Mouse (Mus musculus) neural tube, embryonic 11.5 days (tissue): Measurements from ENCODE around the gene Dlg2. TPM values are rescaled to one million over a fixed set of nuclear protein-coding genes. Genes with fewer than 3 reads are reported as not detected.

Experiments
- ATAC-seq: fragments of 200-750 bp; cut with Nextera tagmentation; 2 replicates; pipeline ENCODE4 v1.8.0; 2017; ENCODE audit warnings: moderate number of reproducible peaks, mild to moderate bottlenecking, moderate TSS enrichment, moderate library complexity; ENCODE audit not compliant: insufficient read depth, low FRiP score, low TSS enrichment
- DNase-seq: peaks from one replicate; pipeline ENCODE4 v3.0.0-alpha.2; 2015; ENCODE audit warnings: low spot score
- H3K27ac ChIP-seq: fragments of 300-500 bp; sonication (generic); 2 replicates; pipeline ENCODE4 v1.5.1; 2014; ENCODE audit warnings: low read depth, mild to moderate bottlenecking, low read length
- H3K27me3 ChIP-seq: fragments of 300-500 bp; sonication (generic); 2 replicates; pipeline ENCODE4 v1.6.1; 2014; ENCODE audit warnings: mild to moderate bottlenecking, low read length, mixed read lengths; ENCODE audit not compliant: control insufficient read depth, insufficient read depth
- H3K36me3 ChIP-seq: fragments of 300-500 bp; sonication (generic); 2 replicates; pipeline ENCODE4 v1.6.1; 2014; ENCODE audit warnings: mild to moderate bottlenecking, low read length, moderate library complexity, mixed read lengths; ENCODE audit not compliant: control insufficient read depth, insufficient read depth
- H3K4me1 ChIP-seq: fragments of 300-500 bp; sonication (generic); 2 replicates; pipeline ENCODE4 v1.6.1; 2014; ENCODE audit warnings: low read length, mixed read lengths; ENCODE audit not compliant: control insufficient read depth, insufficient read depth
- H3K4me2 ChIP-seq: fragments of 300-500 bp; sonication (generic); 2 replicates; pipeline ENCODE4 v1.6.1; 2014; ENCODE audit warnings: low read depth, mild to moderate bottlenecking, moderate library complexity
- H3K4me3 ChIP-seq: fragments of 300-500 bp; sonication (generic); 2 replicates; pipeline ENCODE4 v1.5.1; 2014; ENCODE audit warnings: low read depth, low read length
- H3K9ac ChIP-seq: fragments of 300-500 bp; sonication (generic); 2 replicates; pipeline ENCODE4 v1.6.1; 2014; ENCODE audit warnings: mild to moderate bottlenecking, low read length
- H3K9me3 ChIP-seq: fragments of 300-500 bp; sonication (generic); 2 replicates; pipeline ENCODE4 v1.6.1; 2016; ENCODE audit warnings: low read length; ENCODE audit not compliant: control insufficient read depth
- WGBS: fragments of 180-500 bp; shearing (Covaris S2); extraction: QIAGEN DNeasy Blood & Tissue Kit; methylation state at CpG from one replicate; pipeline ENCODE4 v1.1.7; 2014; 5-methylcytosine and 5-hydroxymethylcytosine counted together
- polyA plus RNA-seq: library from polyadenylated mRNA; unstranded; fragments of >200 nt; fragmentation: Nextera tagmentation; extraction: Ambion mirVana; gene quantifications from 2 replicates; pipeline ENCODE4 v1.2.1, GENCODE M21; 2014

Dlg2 gene
- polyA plus RNA-seq, 1 experiment from 2014 or later: 5.1 TPM

DNA sequence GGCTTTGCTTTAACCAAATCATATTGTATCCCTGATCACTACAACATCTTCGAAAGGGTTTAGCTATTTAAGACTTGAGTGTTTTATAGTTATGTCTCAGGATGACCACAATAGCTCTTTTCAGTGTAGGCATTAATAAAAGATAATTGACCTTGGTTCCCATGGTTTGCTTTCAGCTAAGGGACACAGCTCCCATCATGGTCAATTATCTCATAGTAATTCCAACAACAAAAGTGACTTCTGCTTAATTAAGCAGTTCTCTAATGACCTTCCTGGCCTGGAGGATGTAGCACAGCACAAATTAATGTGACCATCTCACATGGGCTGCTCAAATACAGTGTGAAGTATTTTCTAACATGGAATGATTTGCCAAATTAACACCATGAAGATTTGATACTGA, 738.4 kb downstream of the Dlg2 start:
- H3K4me3 ChIP-seq: no peak overlapping the region
- H3K27ac ChIP-seq: no peak overlapping the region
- H3K9ac ChIP-seq: no peak overlapping the region
- H3K36me3 ChIP-seq: no peaks in the 10 kb centered on the region
- H3K27me3 ChIP-seq: no peaks in the 10 kb centered on the region
- 33% methylated on average over 1 of the region's 1 CpGs for WGBS
- H3K4me1 ChIP-seq: no peaks in the 10 kb centered on the region
- H3K9me3 ChIP-seq: no peaks in the 10 kb centered on the region
- no peak overlapping the region for H3K4me2 ChIP-seq
- DNase-seq (no peak), ATAC-seq (peak; percentile 74)

DNA sequence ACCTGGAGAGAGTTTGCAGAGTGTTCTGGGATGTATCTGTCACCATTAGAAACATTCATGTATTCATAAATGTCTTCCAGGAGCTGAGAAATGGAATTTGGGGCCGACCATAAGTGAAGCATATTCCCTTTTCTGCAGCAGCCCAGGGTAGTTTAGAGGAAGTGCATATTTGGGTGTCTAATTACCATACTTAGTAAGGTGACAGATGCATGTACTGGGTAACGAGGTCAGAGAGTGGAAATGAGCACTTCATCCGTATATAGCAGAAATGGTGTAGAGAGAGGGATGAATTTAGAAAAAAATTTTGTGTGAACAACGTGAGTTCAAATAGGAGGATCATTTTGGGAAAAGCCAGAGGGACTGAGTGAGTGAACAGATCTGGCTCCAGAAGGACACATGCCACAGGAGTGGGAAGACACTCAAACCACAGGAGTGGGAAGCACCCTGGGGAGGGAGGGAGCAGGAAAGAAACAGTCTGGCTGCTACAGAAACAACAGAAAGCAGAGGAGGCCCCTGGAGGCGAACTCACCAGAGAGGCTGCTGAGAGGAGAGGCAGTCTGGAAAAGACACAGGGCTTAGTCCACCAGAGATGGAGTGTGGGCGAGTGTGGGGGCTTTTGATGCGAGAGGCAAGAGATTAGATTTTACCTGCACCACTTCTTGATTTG, 742.0 kb downstream of the Dlg2 start:
- no peak for ATAC-seq
- Histone ChIP-seq H3K4me3 (no peak overlapping the region), H3K9me3 (no peaks in the 10 kb centered on the region), H3K27ac (no peak overlapping the region), H3K9ac (no peak overlapping the region), H3K4me1 (no peaks in the 10 kb centered on the region), H3K4me2 (no peak overlapping the region), H3K36me3 (no peaks in the 10 kb centered on the region), H3K27me3 (no peaks in the 10 kb centered on the region)
- 76% methylated on average over 7 of the region's 7 CpGs for WGBS
- no peak for DNase-seq

DNA sequence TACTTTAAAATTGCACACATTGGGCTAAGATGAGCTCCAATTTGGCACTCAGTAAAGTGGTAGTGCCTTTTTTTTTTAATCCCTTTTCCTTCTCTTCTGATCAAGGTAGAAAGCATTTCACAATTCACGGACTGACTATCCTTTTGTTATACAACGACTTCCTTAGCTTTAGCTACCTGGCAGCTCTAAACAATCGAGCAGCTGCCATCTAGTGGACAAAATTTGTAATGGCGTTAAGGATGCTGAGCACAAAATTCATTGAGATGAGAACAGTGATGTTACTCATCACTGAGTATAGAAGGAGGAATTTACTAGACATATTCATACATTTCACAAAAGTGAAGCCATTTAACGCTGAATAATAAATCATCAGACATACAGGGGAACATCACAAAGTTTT, 750.0 kb downstream of the Dlg2 start:
- Histone ChIP-seq H3K9ac (no peak overlapping the region), H3K4me1 (no peaks in the 10 kb centered on the region), H3K9me3 (no peaks in the 10 kb centered on the region), H3K4me3 (no peak overlapping the region), H3K27ac (no peak overlapping the region), H3K27me3 (no peaks in the 10 kb centered on the region), H3K36me3 (no peaks in the 10 kb centered on the region), H3K4me2 (no peak overlapping the region)
- DNase-seq: peak; percentile 61
- WGBS: 0% methylated on average over 5 of the region's 5 CpGs
- peak; percentile 22; the same call in 1 of the 2 replicates for ATAC-seq

DNA sequence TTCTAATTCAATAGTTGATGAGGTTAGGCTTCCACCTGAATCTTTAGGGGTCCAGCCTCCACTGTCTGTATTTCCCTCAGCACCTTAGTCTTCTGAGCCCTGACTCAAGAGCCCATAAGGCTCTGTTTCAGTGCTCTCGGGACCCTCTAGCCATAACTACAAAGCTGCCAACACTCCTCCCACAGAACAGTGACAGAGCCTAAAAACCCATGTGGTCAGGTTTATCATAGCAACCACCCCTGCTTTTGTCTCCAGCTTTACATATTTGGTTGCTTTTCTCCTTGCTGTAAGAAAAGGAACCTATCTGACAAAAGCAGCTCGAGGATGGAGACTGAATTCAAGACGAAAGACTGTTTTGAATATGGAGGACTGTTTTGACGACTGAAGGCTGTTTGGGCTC, 765.2 kb downstream of the Dlg2 start:
- no peak for DNase-seq
- WGBS: 82% methylated on average over 4 of the region's 4 CpGs

DNA sequence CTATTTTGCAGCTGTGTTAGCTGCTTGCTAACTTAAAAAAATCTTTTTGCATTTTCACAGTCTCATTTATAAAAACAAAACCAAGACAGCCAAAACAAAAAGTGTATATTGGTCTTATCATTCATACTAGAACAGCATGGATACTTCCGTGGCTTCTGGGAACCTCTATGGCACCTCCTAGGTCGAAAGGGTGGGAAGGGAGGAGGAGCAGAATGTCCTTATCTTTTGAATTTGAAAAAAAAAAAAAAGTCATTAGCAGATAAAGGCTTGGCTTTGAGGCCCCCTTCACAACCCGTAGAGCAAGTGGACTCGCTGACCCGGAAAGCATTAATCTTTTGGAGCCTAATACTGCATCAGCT, 785.2 kb downstream of the Dlg2 start:
- H3K9me3 ChIP-seq: no peaks in the 10 kb centered on the region
- peak overlapping the region; percentile 64 for H3K4me2 ChIP-seq
- no peak overlapping the region for H3K9ac ChIP-seq
- no peaks in the 10 kb centered on the region for H3K36me3 ChIP-seq
- under 1% methylated on average over 5 of the region's 5 CpGs for WGBS
- no peak for ATAC-seq
- H3K27me3 ChIP-seq: no peaks in the 10 kb centered on the region
- peak overlapping the region; percentile 43 for H3K4me3 ChIP-seq
- H3K4me1 ChIP-seq: no peaks in the 10 kb centered on the region
- H3K27ac ChIP-seq: no peak overlapping the region
- DNase-seq: no peak

More for the DNA sequence above, 765.2 kb downstream of the Dlg2 start:
- Histone ChIP-seq H3K4me2 (no peak overlapping the region), H3K27me3 (no peaks in the 10 kb centered on the region), H3K36me3 (no peaks in the 10 kb centered on the region), H3K4me3 (no peak overlapping the region), H3K27ac (no peak overlapping the region), H3K9ac (no peak overlapping the region), H3K9me3 (no peaks in the 10 kb centered on the region), H3K4me1 (no peaks in the 10 kb centered on the region)
- no peak for ATAC-seq

DNA sequence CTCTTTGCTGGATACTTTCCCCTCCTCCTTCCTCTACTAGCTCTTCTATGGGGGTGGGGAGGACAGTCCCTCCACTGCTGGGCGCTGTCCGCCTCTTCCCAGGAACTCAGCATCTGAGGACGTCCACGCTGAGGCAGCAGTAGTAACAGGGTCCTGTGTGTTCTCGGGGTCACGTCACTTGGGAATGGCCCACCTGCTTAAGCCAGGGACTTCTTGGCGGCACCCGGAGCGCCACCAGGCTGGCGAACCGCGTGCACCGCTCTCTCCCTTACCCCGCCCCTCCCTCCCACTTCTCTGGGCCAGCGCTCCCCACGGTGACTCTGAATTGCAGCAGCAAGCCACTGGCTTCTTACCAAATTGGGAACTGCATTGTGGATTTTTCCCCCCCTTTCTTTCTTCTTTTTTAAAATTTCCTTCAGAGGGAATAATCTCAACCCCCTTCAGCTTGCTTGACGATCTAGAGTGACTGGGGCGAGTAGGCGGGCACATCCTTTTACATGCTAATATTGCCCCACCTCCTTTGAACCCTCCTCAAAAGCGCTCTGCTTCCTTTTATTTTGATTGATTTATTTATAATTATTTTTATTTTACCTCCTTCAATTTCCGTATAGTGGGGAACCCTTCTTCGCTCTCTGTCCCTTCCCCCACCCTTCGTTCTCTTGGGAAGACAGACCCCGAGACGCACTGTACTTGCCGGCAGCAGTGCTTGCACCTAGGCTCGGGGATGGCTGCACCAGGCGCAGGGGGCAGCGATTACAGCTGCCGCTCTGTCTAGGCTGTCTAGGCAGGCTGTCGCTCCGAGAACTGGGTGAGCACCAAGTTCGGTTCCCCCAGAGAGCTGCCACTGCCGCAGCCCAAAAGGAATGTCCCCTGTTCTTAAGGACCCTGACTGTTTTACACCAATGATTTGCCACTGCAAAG, 785.8 kb downstream of the Dlg2 start:
- WGBS: under 1% methylated on average over 34 of the region's 34 CpGs
- Histone ChIP-seq H3K4me3 (peak overlapping the region; percentile 43), H3K4me1 (no peaks in the 10 kb centered on the region), H3K36me3 (no peaks in the 10 kb centered on the region), H3K9me3 (no peaks in the 10 kb centered on the region), H3K27me3 (no peaks in the 10 kb centered on the region), H3K27ac (no peak overlapping the region), H3K4me2 (peak overlapping the region; percentile 64), H3K9ac (peak overlapping the region; percentile 22)
- peak; percentile 86 for ATAC-seq
- peak; percentile 73 for DNase-seq

DNA sequence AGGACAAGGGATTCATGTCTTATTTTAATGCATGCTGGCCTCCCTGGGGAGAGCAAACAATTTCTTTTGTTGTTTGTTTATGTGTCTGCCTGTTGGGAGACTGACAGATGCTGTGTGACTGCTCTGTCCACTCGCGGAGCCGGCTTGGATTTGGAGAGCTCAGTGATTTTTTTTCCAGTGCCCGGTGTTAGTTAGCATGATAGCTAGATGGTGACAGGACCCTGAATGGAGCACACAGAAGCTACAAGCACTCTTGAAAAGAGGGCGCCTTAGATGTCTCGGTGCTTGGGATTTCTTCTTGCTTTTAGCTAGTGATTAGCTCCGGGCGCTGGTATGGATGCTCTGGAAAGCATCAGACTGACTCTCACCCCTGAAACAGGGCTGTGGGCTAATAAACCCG, 786.5 kb downstream of the Dlg2 start:
- peak; percentile 22 for DNase-seq
- no peaks in the 10 kb centered on the region for H3K9me3 ChIP-seq
- H3K27me3 ChIP-seq: no peaks in the 10 kb centered on the region

DNA sequence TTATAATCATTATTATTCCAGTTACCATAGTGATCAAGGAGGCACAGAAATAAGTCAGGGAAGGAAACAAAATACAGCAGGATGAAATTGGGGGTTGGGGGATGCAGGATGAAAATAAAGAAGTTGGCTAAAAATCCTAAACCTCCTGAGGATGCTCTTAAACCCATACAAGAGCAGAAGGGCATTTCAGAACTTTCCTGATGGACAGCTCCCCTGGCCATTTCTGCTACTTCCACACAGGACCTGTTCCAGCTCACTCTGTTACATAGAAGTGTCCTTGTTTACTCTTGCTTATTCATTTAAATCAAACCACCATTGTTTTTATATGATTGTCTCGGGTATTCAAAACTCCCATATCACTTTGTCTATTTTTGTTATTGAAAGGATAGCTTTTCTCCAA, 791.3 kb downstream of the Dlg2 start:
- Histone ChIP-seq H3K9me3 (no peaks in the 10 kb centered on the region), H3K9ac (no peak overlapping the region), H3K4me3 (no peak overlapping the region), H3K27ac (no peak overlapping the region), H3K27me3 (no peaks in the 10 kb centered on the region), H3K4me2 (no peak overlapping the region), H3K4me1 (no peaks in the 10 kb centered on the region), H3K36me3 (no peaks in the 10 kb centered on the region)
- ATAC-seq (no peak), DNase-seq (no peak)
- 37% methylated on average over 1 of the region's 1 CpGs for WGBS

More for the DNA sequence above, 786.5 kb downstream of the Dlg2 start:
- H3K36me3 ChIP-seq: no peaks in the 10 kb centered on the region
- peak overlapping the region; percentile 64 for H3K4me2 ChIP-seq
- H3K4me1 ChIP-seq: no peaks in the 10 kb centered on the region
- H3K27ac ChIP-seq: no peak overlapping the region
- ATAC-seq: no peak
- 6% methylated on average over 9 of the region's 9 CpGs for WGBS
- H3K9ac ChIP-seq: 0 out of 2 replicates have a peak overlapping the region, but pooled peaks have one; percentile 22
- H3K4me3 ChIP-seq: peak overlapping the region; percentile 43
